Mouse (Mus musculus) hindbrain, embryonic 13.5 days (tissue): ENCODE data around the gene Ift80. TPM values are rescaled to one million over a fixed set of nuclear protein-coding genes. Genes with fewer than 3 reads are reported as not detected.
A peak's percentile ranks its signal among the peaks of the same experiment; 100 is the strongest.

Experiments used
- microRNA counts: library from miRNA; unstranded; fragments of <30 nt; microRNA quantifications from one replicate; lab custom pipeline; 2016
- microRNA-seq: library from miRNA; unstranded; fragments of <30 nt; microRNA quantifications from one replicate; pipeline ENCODE4, GENCODE M21; 2016
- polyA plus RNA-seq: library from polyadenylated mRNA; unstranded; fragments of >200 nt; fragmentation: Nextera tagmentation; extraction: Ambion mirVana; gene quantifications from 2 replicates; pipeline ENCODE4 v1.2.1, GENCODE M21; 2015

The Ift80 gene
- polyA plus RNA-seq, 1 experiment from 2014 or later: 9.8 TPM

MicroRNA genes within 50 kb of the gene (microRNA counts, 519-probe panel; counts per million panel counts)
- 5,453 counts per million, percentile 91 among the panel's probes with 10 or more counts for microRNA mmu-miR-15b (lab: Ali Mortazavi, UCI)

Small RNA genes within 50 kb of the gene (microRNA-seq; reads per million reads assigned to microRNA genes)
- gene Mir15b: 792 reads per million, percentile 76 among the genes with 10 or more reads in this experiment
- gene Mir16-2: 326 reads per million, percentile 63 among the genes with 10 or more reads in this experiment

Other genes starting within 250 kb of the Ift80 start
- 2.3 and 2.9 TPM in 2 replicates for gene 1110032F04Rik, start 135.0 kb downstream of the Ift80 start, polyA plus RNA-seq
- gene Smc4, start 168 bp upstream of the Ift80 start, polyA plus RNA-seq: 54.3 and 59.8 TPM in 2 replicates
- 48.4 and 53.7 TPM in 2 replicates for gene Trim59, start 40.2 kb upstream of the Ift80 start, polyA plus RNA-seq
- 34.6 and 37.7 TPM in 2 replicates for gene Kpna4, start 122.5 kb upstream of the Ift80 start, polyA plus RNA-seq
- gene Arl14, start 217.8 kb upstream of the Ift80 start, polyA plus RNA-seq: not detected in 2 replicates